Mouse (Mus musculus) natural killer cell, adult 2 months (primary cell): Measurements from ENCODE around the gene Lrrc20.
"Not testable (repeated sequence)": the region's sequence is repeated elsewhere in the genome, so short reads cannot be mapped to it uniquely, and the experiment has no call there.

Experiments used
- DNase-seq, 2 experiments: peaks; one replicate each; pipeline ENCODE4 v3.0.0; 2022; ENCODE audit warnings: low spot score in 2 of 2

The Lrrc20 gene

DNA sequence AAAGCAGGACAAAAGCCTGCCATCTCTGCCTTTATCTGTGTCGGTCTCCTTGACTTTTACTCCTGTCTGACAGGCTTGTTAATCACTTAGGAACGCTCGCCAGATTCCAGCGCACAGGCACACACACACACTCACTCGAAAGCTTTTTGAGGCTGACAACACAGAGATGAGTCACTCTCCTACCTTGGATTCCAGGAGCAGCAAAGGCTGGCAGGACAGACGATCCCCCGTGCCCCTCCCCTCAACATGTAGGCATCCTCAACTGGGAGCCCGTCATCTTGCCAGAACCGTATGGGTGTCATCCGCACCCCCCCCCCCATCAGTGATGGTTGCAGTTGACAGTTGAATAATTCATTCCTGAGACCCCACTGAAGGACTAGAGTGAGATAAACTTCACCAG, 94.6 kb downstream of the Lrrc20 start:
- DNase-seq: no peak

DNA sequence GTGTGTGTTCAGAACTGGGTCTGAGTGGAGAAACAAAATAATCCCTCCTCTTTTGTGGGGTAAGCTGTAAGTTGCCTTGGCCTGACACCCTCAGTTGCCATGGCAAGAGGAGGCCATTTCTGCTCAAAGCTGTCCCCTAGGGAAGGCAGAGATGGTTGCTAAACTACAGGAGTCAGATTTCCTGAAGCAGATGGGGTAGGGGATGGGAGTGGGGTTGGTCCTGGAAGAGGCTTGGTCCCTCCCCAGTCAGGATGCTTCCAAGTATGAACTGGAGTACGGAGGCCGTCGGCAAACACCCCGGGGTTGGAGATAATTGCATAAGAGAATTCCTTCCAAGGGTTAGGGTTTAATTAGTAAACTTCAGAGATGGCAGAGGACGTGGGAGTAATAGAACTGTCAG, 96.5 kb downstream of the Lrrc20 start:
- no peak for DNase-seq

DNA sequence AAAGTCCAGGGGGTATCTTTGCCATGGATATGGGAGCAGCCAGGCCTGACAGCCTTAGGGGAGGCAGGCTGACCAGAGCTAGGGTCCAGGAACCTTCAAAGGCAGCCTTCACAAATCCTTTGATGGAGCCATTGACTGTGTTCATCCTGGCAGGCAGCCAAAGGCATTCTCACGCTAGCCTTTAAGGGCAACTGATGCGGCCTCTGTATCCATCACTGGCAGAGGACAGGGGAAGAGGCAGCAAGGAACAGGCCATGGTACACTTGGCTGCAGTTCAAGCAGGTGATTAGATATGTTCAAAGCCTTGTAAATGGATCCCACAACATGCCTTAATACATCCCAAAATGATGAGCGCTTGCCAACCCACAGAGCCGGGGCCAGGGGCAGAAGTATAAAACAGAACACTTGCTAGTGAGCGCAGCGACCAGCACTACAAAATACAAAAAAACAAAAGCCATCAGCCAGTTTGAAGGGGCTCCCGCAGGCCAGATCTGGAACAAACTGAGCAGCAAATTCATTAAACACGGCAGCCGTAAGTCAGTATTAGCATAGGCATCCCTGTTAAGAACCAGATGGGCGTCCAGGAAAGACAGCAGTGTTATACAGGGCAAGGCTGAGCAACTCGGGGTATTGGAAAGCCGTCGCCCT, 100.6 kb downstream of the Lrrc20 start:
- no peak for DNase-seq

DNA sequence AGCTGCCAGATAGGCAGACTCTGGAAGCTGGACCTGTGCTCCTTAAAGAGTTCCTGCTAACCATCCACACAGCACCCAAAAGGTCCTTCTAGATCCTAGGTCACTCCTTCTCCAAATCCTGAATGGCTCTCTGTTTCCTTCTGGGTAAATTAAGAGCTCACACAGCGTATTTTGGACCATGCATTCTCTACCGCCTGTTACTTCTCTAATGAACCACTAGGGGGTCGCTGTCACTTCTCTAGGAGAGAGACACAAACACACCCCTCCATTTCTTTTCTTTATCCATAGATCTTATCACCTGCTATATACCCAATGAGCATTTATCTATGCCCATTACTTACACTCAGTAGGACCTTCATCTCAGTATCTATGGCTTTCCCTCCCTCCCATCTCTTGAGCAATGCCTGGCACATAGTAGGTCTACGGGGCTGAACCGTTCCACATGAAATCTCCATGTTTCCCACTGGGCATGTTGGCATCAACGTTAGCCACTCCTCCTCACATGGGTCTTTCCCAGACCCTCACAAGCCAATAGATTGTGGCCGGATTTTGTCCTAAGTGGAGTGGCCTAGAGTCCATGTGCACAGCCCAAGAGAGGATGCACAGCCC, 111.7 kb downstream of the Lrrc20 start:
- DNase-seq: no peak

- DNase-seq: no peak
Observed at GRCm38 (mm10) chr10:61597991-61598390, 122.4 kb downstream of the Lrrc20 start.

- DNase-seq: no peak
Observed at GRCm38 (mm10) chr10:61599556-61600114, 124.0 kb downstream of the Lrrc20 start.

DNA sequence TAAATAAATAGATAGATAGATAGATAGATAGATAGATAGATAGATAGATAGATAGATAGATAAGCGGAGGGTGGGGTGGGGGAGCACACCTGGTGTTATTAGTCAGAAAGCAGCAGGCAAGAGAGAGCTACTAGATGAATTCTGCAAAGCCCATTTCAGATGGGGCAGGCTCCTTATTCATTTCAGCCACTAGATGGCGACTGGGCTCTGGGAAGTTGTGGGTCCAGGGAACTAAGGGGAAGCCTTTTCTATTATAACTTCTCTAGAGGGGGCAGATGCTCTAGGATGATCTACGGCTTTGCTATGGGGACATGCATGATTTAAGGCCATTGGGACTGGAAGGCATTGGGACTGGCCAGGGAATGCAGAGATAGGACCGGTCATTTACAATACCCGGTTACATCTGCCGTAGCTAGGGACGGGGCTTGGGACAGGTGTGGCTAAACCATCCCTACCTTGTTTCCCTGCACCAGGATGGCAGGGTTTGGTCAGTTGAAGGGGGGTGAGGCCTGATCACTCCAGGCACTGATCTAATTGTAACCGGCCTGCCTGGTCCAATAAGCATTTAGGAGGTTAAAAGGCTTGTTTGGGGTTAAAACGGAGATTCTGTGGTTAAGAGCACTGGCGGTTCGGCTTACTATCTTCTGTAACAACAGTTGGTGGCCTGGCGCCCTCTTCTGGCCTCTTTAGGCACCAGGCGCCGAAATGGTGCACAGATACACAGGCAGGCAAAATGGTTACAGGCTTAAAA, 126.9 kb downstream of the Lrrc20 start:
- peak; percentile 25 to 47 for DNase-seq

DNA sequence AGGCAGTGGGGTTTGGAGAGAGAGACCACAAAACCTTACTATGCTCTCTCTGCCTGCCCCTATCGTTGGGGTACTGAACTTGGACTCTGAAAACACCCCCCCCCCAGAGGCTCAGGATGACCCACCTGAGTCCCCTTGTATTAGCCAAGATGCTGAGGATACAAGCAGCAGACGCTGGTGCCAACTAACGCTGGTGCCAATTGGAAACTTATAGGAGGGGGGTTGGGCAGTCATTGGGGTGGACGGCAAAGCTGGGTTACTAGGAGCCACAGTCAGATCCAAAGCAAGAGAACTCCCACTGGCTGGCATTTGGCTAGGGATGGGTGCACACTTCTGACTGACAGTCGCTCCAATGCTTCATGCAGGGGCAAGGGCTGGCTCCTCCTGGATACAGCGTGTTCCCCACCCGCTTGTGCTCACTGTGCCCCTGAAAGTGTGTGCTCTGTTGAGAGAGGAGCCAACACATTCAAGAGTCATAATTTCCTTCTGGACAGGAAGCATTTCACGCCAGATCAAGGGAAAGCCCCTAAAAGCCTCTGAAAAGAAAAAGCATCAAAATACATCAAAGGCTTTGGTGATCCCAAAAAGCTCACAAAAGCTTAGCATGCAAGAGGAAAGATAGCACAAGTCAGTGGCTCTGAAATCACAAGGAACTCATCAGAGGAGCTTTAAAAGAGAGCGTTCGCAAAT, 128.9 kb downstream of the Lrrc20 start:
- DNase-seq: no peak

DNA sequence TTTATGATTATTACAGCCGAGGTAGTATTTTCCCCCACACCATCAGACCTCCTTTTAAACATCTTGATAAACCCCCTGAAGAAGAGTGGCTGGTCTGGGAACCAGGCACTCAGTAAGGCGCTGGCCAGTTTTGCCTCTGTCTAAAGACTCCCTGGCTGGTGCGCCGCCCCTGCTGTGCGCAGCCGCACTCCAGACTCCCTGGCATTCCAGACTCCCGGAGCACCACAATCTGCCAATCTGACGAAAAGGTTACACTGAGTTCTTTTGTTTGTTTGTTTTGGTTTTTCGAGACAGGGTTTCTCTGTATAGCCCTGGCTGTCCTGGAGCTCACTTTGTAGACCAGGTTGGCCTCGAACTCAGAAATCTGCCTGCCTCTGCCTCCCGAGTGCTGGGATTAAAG, 129.8 kb downstream of the Lrrc20 start:
- DNase-seq: not testable (repeated sequence)

GRCm38 (mm10) chr10:61605851-61606250, 130.2 kb downstream of the Lrrc20 start:
- peak; percentile 29 to 49 for DNase-seq

GRCm38 (mm10) chr10:61608233-61608632, 132.6 kb downstream of the Lrrc20 start:
- no peak for DNase-seq

DNA sequence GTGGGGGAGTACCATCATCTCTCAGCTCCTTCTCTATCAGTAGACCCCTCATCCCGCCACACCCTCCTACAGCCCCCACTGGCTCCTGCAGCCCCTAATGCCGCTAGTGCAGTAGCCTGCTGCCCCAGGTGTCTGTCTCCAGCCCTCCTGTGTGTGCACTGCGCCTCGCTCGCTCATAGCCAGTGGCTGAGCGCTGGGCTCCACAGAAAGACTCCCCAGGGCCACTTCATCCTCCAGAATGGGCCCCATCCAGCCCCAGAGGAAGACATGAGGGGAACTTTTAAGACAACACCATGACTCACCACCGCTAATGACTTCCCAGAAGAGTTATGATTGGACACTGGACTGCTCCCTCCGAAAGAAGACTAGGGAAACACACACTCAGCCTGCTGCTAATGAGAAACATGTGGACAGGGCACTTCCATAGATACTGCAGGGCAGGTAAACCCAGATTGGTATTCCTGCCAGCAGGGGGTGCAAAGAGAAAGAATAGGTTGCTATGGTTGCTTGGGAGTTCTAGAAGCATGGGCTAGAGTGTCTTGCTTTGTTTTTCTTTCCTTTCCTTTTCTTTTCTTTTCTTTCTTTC, 135.1 kb downstream of the Lrrc20 start:
- peak in 1 of 2 experiments; percentile 14 for DNase-seq

GRCm38 (mm10) chr10:61614311-61614710, 138.7 kb downstream of the Lrrc20 start:
- no peak for DNase-seq

- no peak for DNase-seq
Observed at GRCm38 (mm10) chr10:61618528-61618927, 142.9 kb downstream of the Lrrc20 start.

- no peak for DNase-seq
Observed at GRCm38 (mm10) chr10:61621681-61622080, 146.1 kb downstream of the Lrrc20 start.

GRCm38 (mm10) chr10:61623874-61624273, 148.3 kb downstream of the Lrrc20 start:
- not testable (repeated sequence) for DNase-seq

DNA sequence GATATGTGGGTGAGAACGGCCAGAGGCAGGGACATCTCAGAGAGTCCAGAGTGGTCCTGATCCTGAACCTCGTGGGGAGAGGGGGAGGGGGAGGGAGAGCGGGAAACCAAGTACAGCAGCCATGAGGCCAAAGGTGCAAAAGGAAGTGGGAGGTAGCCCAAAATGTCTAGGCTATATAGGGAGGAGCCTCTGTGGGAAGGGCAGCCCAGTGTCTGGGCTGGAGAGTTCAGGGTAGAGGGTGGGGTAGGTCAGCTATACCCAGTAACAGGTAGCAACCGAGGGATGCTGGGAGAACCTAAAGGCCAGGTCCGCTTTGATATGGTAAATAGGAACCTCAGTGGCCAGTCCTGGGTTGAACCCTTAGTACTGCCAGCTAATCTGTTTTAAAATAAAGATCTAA, 149.2 kb downstream of the Lrrc20 start:
- no peak for DNase-seq

- peak in 1 of 2 experiments; percentile 7 for DNase-seq
Observed at GRCm38 (mm10) chr10:61625381-61626257, 150.0 kb downstream of the Lrrc20 start.

GRCm38 (mm10) chr10:61626551-61626950, 150.9 kb downstream of the Lrrc20 start:
- DNase-seq: no peak

GRCm38 (mm10) chr10:61627195-61627937, 151.8 kb downstream of the Lrrc20 start:
- no peak for DNase-seq
